Mouse (Mus musculus) lung, embryonic 15.5 days (tissue): ENCODE data around the gene Cmtm4. TPM values are rescaled to one million over a fixed set of nuclear protein-coding genes. Genes with fewer than 3 reads are reported as not detected.

ENCODE experiments used
- ATAC-seq: fragments of 200-750 bp; cut with Nextera tagmentation; 2 replicates; pipeline ENCODE4 v1.8.0; 2017; ENCODE audit warnings: moderate number of reproducible peaks, borderline replicate concordance; ENCODE audit not compliant: low FRiP score, low TSS enrichment; ENCODE audit errors: extremely low read depth
- H3K27ac ChIP-seq: fragments of 300-500 bp; sonication (generic); 2 replicates; pipeline ENCODE4 v1.5.1; 2015; ENCODE audit warnings: moderate library complexity, mild to moderate bottlenecking, inconsistent platforms
- H3K27me3 ChIP-seq: fragments of 300-500 bp; sonication (generic); 2 replicates; pipeline ENCODE4 v1.6.1; 2015; ENCODE audit warnings: inconsistent platforms
- H3K36me3 ChIP-seq: fragments of 300-500 bp; sonication (generic); 2 replicates; pipeline ENCODE4 v1.6.1; 2015; ENCODE audit warnings: inconsistent platforms
- H3K4me1 ChIP-seq: fragments of 300-500 bp; sonication (generic); 2 replicates; pipeline ENCODE4 v1.6.1; 2015; ENCODE audit warnings: inconsistent platforms
- H3K4me2 ChIP-seq: fragments of 300-500 bp; sonication (generic); 2 replicates; pipeline ENCODE4 v1.6.1; 2015; ENCODE audit warnings: inconsistent platforms, mild to moderate bottlenecking, moderate library complexity
- H3K4me3 ChIP-seq: fragments of 300-500 bp; sonication (generic); 2 replicates; pipeline ENCODE4 v1.5.1; 2015; ENCODE audit warnings: mild to moderate bottlenecking, inconsistent platforms
- H3K9ac ChIP-seq: fragments of 300-500 bp; sonication (generic); 2 replicates; pipeline ENCODE4 v1.6.1; 2015; ENCODE audit warnings: inconsistent platforms
- H3K9me3 ChIP-seq: fragments of 300-500 bp; sonication (generic); 2 replicates; pipeline ENCODE4 v1.6.1; 2016; ENCODE audit warnings: inconsistent platforms
- WGBS: fragments of 180-500 bp; shearing (Covaris S2); methylation state at CpG from one replicate; pipeline ENCODE4 v1.1.7; 2015; 5-methylcytosine and 5-hydroxymethylcytosine counted together
- polyA plus RNA-seq: library from polyadenylated mRNA; unstranded; fragments of >200 nt; fragmentation: Nextera tagmentation; extraction: Ambion mirVana; gene quantifications from 2 replicates; pipeline ENCODE4 v1.2.1, GENCODE M21; 2015

Gene Cmtm4
- polyA plus RNA-seq, 1 experiment from 2014 or later = 2.6 TPM

GRCm38 (mm10) chr8:104343957-104344356 is 51.6 kb downstream of the Cmtm4 start:
- ATAC-seq = no peak
- H3K9me3 ChIP-seq = no peaks in the 10 kb centered on the region

GRCm38 (mm10) chr8:104342426-104342825 is 53.2 kb downstream of the Cmtm4 start:
- no peaks in the 10 kb centered on the region for H3K27me3 ChIP-seq
- H3K4me1 ChIP-seq = peaks cover 22% of the 10 kb centered on the region
- no peak overlapping the region for H3K27ac ChIP-seq
- H3K4me3 ChIP-seq = no peak overlapping the region
- peak overlapping the region; percentile 87; the same call in 1 of the 2 replicates for H3K4me2 ChIP-seq
- H3K9me3 ChIP-seq = no peaks in the 10 kb centered on the region
- no peak overlapping the region for H3K9ac ChIP-seq
- peaks cover 30% of the 10 kb centered on the region; the same call in 1 of the 2 replicates for H3K36me3 ChIP-seq
- no peak for ATAC-seq
- 61% methylated on average over 5 of the region's 5 CpGs for WGBS

More at GRCm38 (mm10) chr8:104343957-104344356, 51.6 kb downstream of the Cmtm4 start:
- Histone ChIP-seq H3K9ac (no peak overlapping the region), H3K4me3 (no peak overlapping the region), H3K36me3 (peaks cover 35% of the 10 kb centered on the region), H3K4me2 (no peak overlapping the region), H3K27me3 (no peaks in the 10 kb centered on the region), H3K4me1 (peaks cover 22% of the 10 kb centered on the region), H3K27ac (no peak overlapping the region)
- 9% methylated on average over 7 of the region's 7 CpGs for WGBS

- 39% methylated on average over 6 of the region's 6 CpGs for WGBS
- peak overlapping the region; percentile 87 for H3K4me2 ChIP-seq
- peaks cover 23% of the 10 kb centered on the region; the same call in 1 of the 2 replicates for H3K36me3 ChIP-seq
- peaks cover 22% of the 10 kb centered on the region for H3K4me1 ChIP-seq
- no peak for ATAC-seq
- H3K9me3 ChIP-seq = no peaks in the 10 kb centered on the region
- H3K9ac ChIP-seq = peak overlapping the region; percentile 87
- H3K4me3 ChIP-seq = peak overlapping the region; percentile 68
- H3K27ac ChIP-seq = peak overlapping the region; percentile 31; the same call in 1 of the 2 replicates
- H3K27me3 ChIP-seq = no peaks in the 10 kb centered on the region
Observed at GRCm38 (mm10) chr8:104341678-104342077, 53.9 kb downstream of the Cmtm4 start.

GRCm38 (mm10) chr8:104341106-104341561 is 54.5 kb downstream of the Cmtm4 start:
- Histone ChIP-seq H3K9me3 (no peaks in the 10 kb centered on the region), H3K4me3 (peak overlapping the region; percentile 68), H3K9ac (peak overlapping the region; percentile 87), H3K27ac (peak overlapping the region; percentile 84), H3K27me3 (no peaks in the 10 kb centered on the region), H3K4me1 (peaks cover 22% of the 10 kb centered on the region), H3K36me3 (peaks cover 18% of the 10 kb centered on the region; the same call in 1 of the 2 replicates), H3K4me2 (peak overlapping the region; percentile 87)
- 0% methylated on average over 24 of the region's 24 CpGs for WGBS
- ATAC-seq = peak; percentile 70

- H3K27ac ChIP-seq = peak overlapping the region; percentile 84
- peak overlapping the region; percentile 87 for H3K9ac ChIP-seq
- no peaks in the 10 kb centered on the region for H3K27me3 ChIP-seq
- peak overlapping the region; percentile 68 for H3K4me3 ChIP-seq
- peaks cover 22% of the 10 kb centered on the region for H3K4me1 ChIP-seq
- peak; percentile 88 for ATAC-seq
- H3K36me3 ChIP-seq = peaks cover 12% of the 10 kb centered on the region; the same call in 1 of the 2 replicates
- WGBS = under 1% methylated on average over 52 of the region's 54 CpGs
- H3K9me3 ChIP-seq = no peaks in the 10 kb centered on the region
- peak overlapping the region; percentile 87 for H3K4me2 ChIP-seq
Observed at GRCm38 (mm10) chr8:104340233-104341105, 55.1 kb downstream of the Cmtm4 start.

GRCm38 (mm10) chr8:104339983-104340232 is 55.7 kb downstream of the Cmtm4 start:
- Histone ChIP-seq H3K4me2 (peak overlapping the region; percentile 87), H3K9ac (peak overlapping the region; percentile 87), H3K9me3 (no peaks in the 10 kb centered on the region), H3K36me3 (0 out of 2 replicates have a peak, but pooled peaks cover 7% of the 10 kb centered on the region), H3K4me1 (peaks cover 22% of the 10 kb centered on the region), H3K27ac (peak overlapping the region; percentile 84), H3K27me3 (no peaks in the 10 kb centered on the region), H3K4me3 (peak overlapping the region; percentile 68)
- under 1% methylated on average over 6 of the region's 6 CpGs for WGBS
- peak; percentile 27; the same call in 1 of the 2 replicates for ATAC-seq

GRCm38 (mm10) chr8:104339229-104339982 is 56.2 kb downstream of the Cmtm4 start, which contains the start of gene Cmtm3:
Cmtm3 (plus strand) TSS chr8:104339410.
- 12% methylated on average over 18 of the region's 18 CpGs for WGBS
- ATAC-seq = no peak
- H3K9me3 ChIP-seq = no peaks in the 10 kb centered on the region
- H3K4me2 ChIP-seq = peak within 1 kb of the TSS; percentile 87
- 0 out of 2 replicates have a peak, but pooled peaks cover 5% of the 10 kb centered on the region for H3K36me3 ChIP-seq
- H3K9ac ChIP-seq = peak within 1 kb of the TSS; percentile 87
- peak within 1 kb of the TSS; percentile 68 for H3K4me3 ChIP-seq
- H3K4me1 ChIP-seq = peaks cover 22% of the 10 kb centered on the region
- peak within 1 kb of the TSS; percentile 84 for H3K27ac ChIP-seq
- no peaks in the 10 kb centered on the region for H3K27me3 ChIP-seq

- H3K4me1 ChIP-seq = peaks cover 22% of the 10 kb centered on the region
- 47% methylated on average over 3 of the region's 3 CpGs for whole genome bisulfite sequencing
- H3K4me3 ChIP-seq = no peak overlapping the region
- H3K9me3 ChIP-seq = no peaks in the 10 kb centered on the region
- H3K36me3 ChIP-seq = no peaks in the 10 kb centered on the region
- no peak overlapping the region for H3K9ac ChIP-seq
- no peak overlapping the region for H3K27ac ChIP-seq
- ATAC-seq = no peak
- no peak overlapping the region for H3K4me2 ChIP-seq
- no peaks in the 10 kb centered on the region for H3K27me3 ChIP-seq
Observed at GRCm38 (mm10) chr8:104337890-104338289, 57.7 kb downstream of the Cmtm4 start.

- Histone ChIP-seq H3K4me3 (no peak overlapping the region), H3K9me3 (no peaks in the 10 kb centered on the region), H3K4me1 (peaks cover 12% of the 10 kb centered on the region), H3K4me2 (no peak overlapping the region), H3K27ac (no peak overlapping the region), H3K9ac (no peak overlapping the region), H3K27me3 (no peaks in the 10 kb centered on the region), H3K36me3 (no peaks in the 10 kb centered on the region)
- 82% methylated on average over 1 of the region's 1 CpGs for WGBS
- ATAC-seq = no peak
Observed at GRCm38 (mm10) chr8:104336806-104337205, 58.8 kb downstream of the Cmtm4 start.

GRCm38 (mm10) chr8:104334196-104334595 is 61.4 kb downstream of the Cmtm4 start:
- H3K4me3 ChIP-seq = no peak overlapping the region
- WGBS = 28% methylated on average over 1 of the region's 1 CpGs
- H3K27ac ChIP-seq = no peak overlapping the region
- H3K9me3 ChIP-seq = no peaks in the 10 kb centered on the region
- peaks cover under 1% of the 10 kb centered on the region; the same call in 1 of the 2 replicates for H3K4me1 ChIP-seq
- H3K9ac ChIP-seq = no peak overlapping the region
- H3K4me2 ChIP-seq = no peak overlapping the region
- H3K27me3 ChIP-seq = no peaks in the 10 kb centered on the region
- ATAC-seq = no peak
- no peaks in the 10 kb centered on the region for H3K36me3 ChIP-seq

- Histone ChIP-seq H3K4me3 (no peak overlapping the region), H3K36me3 (no peaks in the 10 kb centered on the region), H3K4me1 (no peaks in the 10 kb centered on the region), H3K4me2 (no peak overlapping the region), H3K27me3 (no peaks in the 10 kb centered on the region), H3K27ac (no peak overlapping the region), H3K9me3 (no peaks in the 10 kb centered on the region), H3K9ac (no peak overlapping the region)
- 48% methylated on average over 5 of the region's 5 CpGs for WGBS
- no peak for ATAC-seq
Observed at GRCm38 (mm10) chr8:104333786-104334185, 61.8 kb downstream of the Cmtm4 start.
